Mouse (Mus musculus): ENCODE results near the gene Eml4. TPM values are rescaled to one million over a fixed set of nuclear protein-coding genes. Genes with fewer than 3 reads are reported as not detected.

The Eml4 gene
- total and polyA plus RNA-seq, 3 experiments, result 25.6 to 42.4 TPM; not detected in 1

DNA sequence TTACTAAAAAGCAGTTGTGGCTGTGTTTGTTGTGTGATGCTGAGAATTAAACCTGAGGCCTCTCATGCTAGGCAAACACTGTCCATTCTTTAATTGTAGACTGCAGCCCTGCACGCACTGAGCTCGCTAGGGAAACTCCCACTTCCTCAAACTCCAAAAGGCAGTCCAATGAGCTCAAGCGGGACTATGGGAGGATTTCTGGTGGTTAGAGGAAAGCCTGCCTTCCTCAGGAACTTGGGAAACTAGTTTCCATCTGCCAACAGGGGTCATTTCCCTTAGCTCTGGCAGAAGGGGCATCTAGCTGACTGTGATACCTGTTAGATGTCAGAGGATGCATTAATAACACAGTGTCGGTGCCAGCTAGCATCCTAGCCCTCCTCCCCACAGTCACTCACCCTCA, 79.9 kb downstream of the Eml4 start:
- Histone ChIP-seq H3K79me2 (ENCODE audit: control insufficient read depth, insufficient read depth, low read length, poor library complexity) (no peaks in the 10 kb centered on the region), H3K27ac (ENCODE audit: control insufficient read depth, low read depth, low read length) (no peak overlapping the region), H3K9ac (ENCODE audit: control insufficient read depth, low read depth, low read length, poor library complexity, severe bottlenecking) (no peak overlapping the region), H3K36me3 (ENCODE audit: control insufficient read depth in 1 of 2, insufficient read depth in 2 of 2, low read length in 2 of 2) (peaks cover 0 to 3% of the 10 kb centered on the region in 2 experiments; a peak in 1 of 4 replicates), H3K4me3 (ENCODE audit: control insufficient read depth in 1 of 2, insufficient read depth in 1 of 2, low read depth in 2 of 2, low read length in 2 of 2) (no peak overlapping the region), H3K9me3 (replicated peaks; ENCODE audit: insufficient read depth, low read length) (no peaks in the 10 kb centered on the region), H3K4me1 (ENCODE audit: control insufficient read depth in 1 of 2, insufficient read depth in 2 of 2, low read length in 2 of 2) (no peaks in the 10 kb centered on the region), H3K27me3 (ENCODE audit: control insufficient read depth in 1 of 2, insufficient read depth in 2 of 2, low read length in 2 of 2) (no peaks in the 10 kb centered on the region)
- no peak for DNase-seq (ENCODE audit: low read depth, low spot score)
- TF ChIP-seq MAX (IDR thresholded peaks at IDR 0.05; ENCODE audit: low read length) (no peak), POLR2AphosphoS2 (IDR thresholded peaks at IDR 0.05; ENCODE audit: low read length) (no peak), MAZ (IDR thresholded peaks at IDR 0.05; ENCODE audit: low read depth, low read length) (no peak), BHLHE40 (IDR thresholded peaks at IDR 0.05; ENCODE audit: borderline replicate concordance, low read depth, low read length) (no peak), SIN3A (IDR thresholded peaks at IDR 0.05; ENCODE audit: low read length) (no peak), TBP (IDR thresholded peaks at IDR 0.05; ENCODE audit: low read depth, low read length) (no peak), UBTF (IDR thresholded peaks at IDR 0.05; ENCODE audit: borderline replicate concordance, insufficient read depth, low read depth, low read length) (no peak)

DNA sequence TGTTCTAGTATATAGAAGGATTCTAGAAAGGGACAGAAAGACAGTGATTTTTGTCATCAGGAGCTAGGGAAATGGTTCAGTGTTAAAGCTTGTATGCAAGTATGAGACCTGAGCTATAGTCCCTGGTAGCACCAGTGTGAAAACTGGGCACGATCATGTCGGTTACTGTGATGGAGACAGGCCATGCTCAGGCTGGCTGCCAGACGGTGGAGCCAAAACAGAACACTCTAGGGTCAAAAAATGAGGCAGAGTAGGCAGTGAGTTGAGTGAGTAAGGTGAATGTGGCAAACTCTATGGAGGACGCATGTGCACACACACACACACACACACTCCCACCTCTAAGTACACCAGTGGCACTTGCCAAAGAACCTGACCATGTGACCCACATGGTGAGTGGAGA, 92.7 kb downstream of the Eml4 start:
- DNase-seq (ENCODE audit: low read depth, low spot score), result no peak
- Histone ChIP-seq H3K27ac (ENCODE audit: control insufficient read depth, low read depth, low read length) (no peak overlapping the region), H3K9me3 (replicated peaks; ENCODE audit: insufficient read depth, low read length) (no peaks in the 10 kb centered on the region), H3K4me3 (ENCODE audit: control insufficient read depth in 1 of 2, insufficient read depth in 1 of 2, low read depth in 2 of 2, low read length in 2 of 2) (no peak overlapping the region), H3K79me2 (ENCODE audit: control insufficient read depth, insufficient read depth, low read length, poor library complexity) (no peaks in the 10 kb centered on the region), H3K27me3 (ENCODE audit: control insufficient read depth in 1 of 2, insufficient read depth in 2 of 2, low read length in 2 of 2) (no peaks in the 10 kb centered on the region), H3K36me3 (ENCODE audit: control insufficient read depth in 1 of 2, insufficient read depth in 2 of 2, low read length in 2 of 2) (peaks cover 0 to 2% of the 10 kb centered on the region in 2 experiments; a peak in 2 of 4 replicates), H3K4me1 (ENCODE audit: control insufficient read depth in 1 of 2, insufficient read depth in 2 of 2, low read length in 2 of 2) (no peaks in the 10 kb centered on the region), H3K9ac (ENCODE audit: control insufficient read depth, low read depth, low read length, poor library complexity, severe bottlenecking) (no peak overlapping the region)
- TF ChIP-seq ZMIZ1 (IDR thresholded peaks at IDR 0.05; ENCODE audit: low read depth, low read length), result no peak

DNA sequence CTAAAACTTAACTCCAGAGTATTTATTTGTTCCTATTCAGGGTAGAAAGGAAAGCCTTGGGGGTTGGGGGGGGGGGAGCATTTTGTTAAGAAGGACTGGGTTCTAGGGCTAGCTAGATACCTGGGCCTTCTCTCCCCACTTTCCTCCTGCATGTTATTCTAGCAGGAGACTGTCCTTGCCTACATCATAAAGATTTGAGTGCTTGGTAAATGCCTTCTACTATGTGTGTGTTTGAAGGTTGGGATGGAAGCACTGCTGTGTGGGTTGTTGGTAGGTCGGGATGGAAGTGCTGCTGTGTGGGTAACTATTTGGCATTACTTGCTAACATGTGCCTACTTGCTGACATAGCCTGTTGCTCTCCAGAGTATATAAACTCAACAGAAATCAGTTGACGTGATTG, 98.9 kb downstream of the Eml4 start:
- no peak overlapping the region for H3K27ac ChIP-seq (ENCODE audit: control insufficient read depth, low read depth, low read length)
- peaks cover 0 to 2% of the 10 kb centered on the region in 2 experiments; a peak in 2 of 4 replicates for H3K36me3 ChIP-seq (ENCODE audit: control insufficient read depth in 1 of 2, insufficient read depth in 2 of 2, low read length in 2 of 2)
- H3K4me3 ChIP-seq (ENCODE audit: control insufficient read depth in 1 of 2, insufficient read depth in 1 of 2, low read depth in 2 of 2, low read length in 2 of 2), result no peak overlapping the region
- no peaks in the 10 kb centered on the region for H3K79me2 ChIP-seq (ENCODE audit: control insufficient read depth, insufficient read depth, low read length, poor library complexity)
- no peaks in the 10 kb centered on the region for H3K27me3 ChIP-seq (ENCODE audit: control insufficient read depth in 1 of 2, insufficient read depth in 2 of 2, low read length in 2 of 2)
- TF ChIP-seq POLR2AphosphoS2 (IDR thresholded peaks at IDR 0.05; ENCODE audit: low read length), result no peak
- no peaks in the 10 kb centered on the region for H3K4me1 ChIP-seq (ENCODE audit: control insufficient read depth in 1 of 2, insufficient read depth in 2 of 2, low read length in 2 of 2)
- H3K9me3 ChIP-seq (replicated peaks; ENCODE audit: insufficient read depth, low read length), result no peaks in the 10 kb centered on the region
- no peak overlapping the region for H3K9ac ChIP-seq (ENCODE audit: control insufficient read depth, low read depth, low read length, poor library complexity, severe bottlenecking)
- no peak for DNase-seq (ENCODE audit: low read depth, low spot score)

DNA sequence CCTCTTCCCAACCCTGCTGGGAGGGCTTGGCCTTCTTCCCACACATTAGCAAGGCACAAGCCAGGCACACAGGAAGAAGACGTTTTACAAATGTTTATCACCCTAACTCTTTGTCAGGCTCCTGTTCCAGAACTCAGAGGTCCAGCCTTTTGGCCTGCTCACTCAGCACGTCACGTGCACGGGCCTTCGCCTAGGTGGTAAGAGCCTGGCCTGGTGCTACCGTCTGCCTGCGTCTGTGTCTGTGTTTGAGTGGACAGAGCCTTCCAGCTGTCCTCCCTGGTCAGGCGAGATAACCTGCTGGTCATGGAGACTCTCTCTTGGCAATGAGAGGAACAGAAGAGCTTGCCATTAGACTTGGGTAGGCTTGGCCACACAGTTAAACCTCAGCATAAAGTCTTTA, 100.6 kb downstream of the Eml4 start:
- H3K79me2 ChIP-seq (ENCODE audit: control insufficient read depth, insufficient read depth, low read length, poor library complexity), result no peaks in the 10 kb centered on the region
- H3K9ac ChIP-seq (ENCODE audit: control insufficient read depth, low read depth, low read length, poor library complexity, severe bottlenecking), result no peak overlapping the region
- TF ChIP-seq USF2 (IDR thresholded peaks at IDR 0.05; ENCODE audit: borderline replicate concordance in 1 of 2, insufficient read depth in 1 of 2, low read depth in 1 of 2, low read length in 2 of 2) (no peak), ZMIZ1 (IDR thresholded peaks at IDR 0.05; ENCODE audit: low read depth, low read length) (no peak), USF1 (IDR thresholded peaks at IDR 0.05; ENCODE audit: low read depth, low read length) (no peak), CHD2 (IDR thresholded peaks at IDR 0.05; ENCODE audit: low read length) (no peak), ZC3H11A (IDR thresholded peaks at IDR 0.05; ENCODE audit: low read depth, low read length) (no peak), ZNF384 (IDR thresholded peaks at IDR 0.05; ENCODE audit: low read depth, low read length) (no peak), GATA1 (IDR thresholded peaks at IDR 0.05; ENCODE audit: low read depth, low read length) (no peak), MAX (IDR thresholded peaks at IDR 0.05; ENCODE audit: low read length) (no peak), GABPA (IDR thresholded peaks at IDR 0.05; ENCODE audit: low read depth, low read length) (no peak), SIN3A (IDR thresholded peaks at IDR 0.05; ENCODE audit: low read length) (no peak), CTCF (IDR thresholded peaks at IDR 0.05 in 2 of 3, conservative IDR thresholded peaks at IDR 0.05 in 1 of 3; ENCODE audit: control insufficient read depth in 1 of 3, insufficient read depth in 1 of 3, low read depth in 2 of 3, low read length in 3 of 3, poor library complexity in 1 of 3, severe bottlenecking in 1 of 3) (no peak), MEF2A (IDR thresholded peaks at IDR 0.05; ENCODE audit: extremely low read depth, insufficient replicate concordance, low read depth, low read length, poor library complexity, severe bottlenecking) (no peak), SMC3 (IDR thresholded peaks at IDR 0.05; ENCODE audit: low read depth, low read length) (no peak), MAZ (IDR thresholded peaks at IDR 0.05; ENCODE audit: low read depth, low read length) (no peak), RCOR1 (IDR thresholded peaks at IDR 0.05; ENCODE audit: low read depth, low read length) (no peak), KAT2A (conservative IDR thresholded peaks at IDR 0.05; ENCODE audit: low read depth, low read length) (no peak)
- no peaks in the 10 kb centered on the region for H3K4me1 ChIP-seq (ENCODE audit: control insufficient read depth in 1 of 2, insufficient read depth in 2 of 2, low read length in 2 of 2)
- H3K4me3 ChIP-seq (ENCODE audit: control insufficient read depth in 1 of 2, insufficient read depth in 1 of 2, low read depth in 2 of 2, low read length in 2 of 2), result no peak overlapping the region
- peaks cover 0 to 9% of the 10 kb centered on the region in 2 experiments; a peak in 2 of 4 replicates for H3K36me3 ChIP-seq (ENCODE audit: control insufficient read depth in 1 of 2, insufficient read depth in 2 of 2, low read length in 2 of 2)
- no peaks in the 10 kb centered on the region for H3K9me3 ChIP-seq (replicated peaks; ENCODE audit: insufficient read depth, low read length)
- H3K27me3 ChIP-seq (ENCODE audit: control insufficient read depth in 1 of 2, insufficient read depth in 2 of 2, low read length in 2 of 2), result no peaks in the 10 kb centered on the region; a peak in 1 of 4 replicates
- no peak for DNase-seq (ENCODE audit: low read depth, low spot score)
- no peak overlapping the region for H3K27ac ChIP-seq (ENCODE audit: control insufficient read depth, low read depth, low read length)
